In genomic region chr4:108834115-108834970, GRCm38 (mm10) we compare ENCODE assay signal across 8 mouse cellular contexts. TPM values are rescaled to one million over a fixed set of nuclear protein-coding genes. Genes with fewer than 3 reads are reported as not detected.
DNase-seq lines count a peak whose midpoint lies in the region; ATAC-seq lines count a peak whose summit lies in the region.

TSS of gene Txndc12 (plus strand) at chr4:108834601.

- peak; percentile 95 for DNase-seq in ZHBTc4 (ENCODE audit: low read depth, low spot score)
- peak; percentile 51 to 72 for DNase-seq in cerebellum, postnatal 4 days (ENCODE audit: low spot score in 2 of 2)
- DNase-seq in gastrocnemius, adult 18-20 months (ENCODE audit: low spot score): peak; percentile 83
- DNase-seq in left cerebral cortex, adult 18-20 months (ENCODE audit: low spot score in 2 of 2): peak; percentile 75 to 80
- DNase-seq in right cerebral cortex, adult 18-20 months: peak; percentile 86
- peak; percentile 62 for DNase-seq in urinary bladder, postnatal 25 days (ENCODE audit: low spot score)

- peak within 1 kb of the TSS; percentile 87 for H3K4me2 ChIP-seq in hindbrain, embryonic 16.5 days (ENCODE audit: low read length)

- no peaks in the 10 kb centered on the region for H3K27me3 ChIP-seq in hindbrain, embryonic 16.5 days (replicated peaks; ENCODE audit: control insufficient read depth, insufficient read depth, low read length)

- H3K27ac ChIP-seq in hindbrain, embryonic 16.5 days (ENCODE audit: low read depth, low read length): peak within 1 kb of the TSS; percentile 99
- H3K27ac ChIP-seq in macrophage: peak within 1 kb of the TSS; percentile 83

- H3K9me3 ChIP-seq in hindbrain, embryonic 16.5 days (ENCODE audit: control insufficient read depth, low read length): no peaks in the 10 kb centered on the region

- no peaks in the 10 kb centered on the region for H3K36me3 ChIP-seq in hindbrain, embryonic 16.5 days (ENCODE audit: control insufficient read depth, insufficient read depth, low read length)
- H3K36me3 ChIP-seq in macrophage (ENCODE audit: inconsistent target): no peaks in the 10 kb centered on the region

- H3K9ac ChIP-seq in hindbrain, embryonic 16.5 days (ENCODE audit: low read depth, low read length): peak within 1 kb of the TSS; percentile 99

- peak within 1 kb of the TSS; percentile 91 for H3K4me3 ChIP-seq in hindbrain, embryonic 16.5 days (ENCODE audit: low read length)
- peak within 1 kb of the TSS; percentile 82 for H3K4me3 ChIP-seq in macrophage (ENCODE audit: inconsistent target)

- peaks cover 25% of the 10 kb centered on the region for H3K4me1 ChIP-seq in hindbrain, embryonic 16.5 days (ENCODE audit: control insufficient read depth, insufficient read depth, low read depth, low read length)

- peak; percentile 83 for ATAC-seq in hindbrain, embryonic 16.5 days

- peaks cover 75% of the 10 kb centered on the region for H3K79me2 ChIP-seq in macrophage (ENCODE audit: inconsistent target)

- WGBS in hindbrain, embryonic 16.5 days: under 1% methylated on average over 34 of the region's 34 CpGs
- under 1% methylated on average over 34 of the region's 34 CpGs for WGBS in macrophage (ENCODE audit: missing documents)

RNA-seq across cellular contexts. Expression of gene Txndc12, which starts in this region (rescaled TPM):
- 10 to 100 TPM; 10.9 to 12.0 TPM for total RNA-seq in gastrocnemius, adult 18-20 months (2021)
- 68.7 and 70.4 TPM in 2 replicates for polyA plus RNA-seq in hindbrain, embryonic 16.5 days (2015; fragmentation: Nextera tagmentation; extraction: Ambion mirVana)
- total RNA-seq in left cerebral cortex, adult 18-20 months (2021): 10 to 100 TPM; 39.6 to 44.2 TPM
- 10 to 100 TPM in 20 of 26 experiments, 1 to 10 TPM in 6; 2.3 to 60.9 (median 27.9) TPM for total RNA-seq in macrophage (2018; cell fraction: chromatin; rRNA removed)
- total RNA-seq in macrophage (2018; cell fraction: cytosol; rRNA removed): 10 to 100 TPM; 39.9 to 70.5 (median 56.9) TPM
- total RNA-seq in macrophage (2018; cell fraction: nucleus; rRNA removed): 10 to 100 TPM; 10.3 to 64.9 (median 39.7) TPM
- 53.6 to 64.7 TPM (median 56.5 TPM) in 3 replicates for polyA plus RNA-seq in macrophage (2018)

Comparison
In these comparisons a context has a peak if more than half of its experiments do, and no peak if none do; other contexts are left out.
1. Peak in every context shown above with its lines: DNase-seq, ATAC-seq, H3K4me3 ChIP-seq and H3K27ac ChIP-seq.